Mouse (Mus musculus) v-Abl transformed pro-B cells (cell line): Measurements from ENCODE around the gene Ip6k1.

Source experiments
- in situ Hi-C, 2 experiments: fragments of 400-800 bp; cut with MboI; formaldehyde crosslinking; loops; one replicate each; pipeline ENCODE4 v1.15.1; 2025; ENCODE audit not compliant: unreplicated experiment in 2 of 2

The Ip6k1 gene

DNA sequence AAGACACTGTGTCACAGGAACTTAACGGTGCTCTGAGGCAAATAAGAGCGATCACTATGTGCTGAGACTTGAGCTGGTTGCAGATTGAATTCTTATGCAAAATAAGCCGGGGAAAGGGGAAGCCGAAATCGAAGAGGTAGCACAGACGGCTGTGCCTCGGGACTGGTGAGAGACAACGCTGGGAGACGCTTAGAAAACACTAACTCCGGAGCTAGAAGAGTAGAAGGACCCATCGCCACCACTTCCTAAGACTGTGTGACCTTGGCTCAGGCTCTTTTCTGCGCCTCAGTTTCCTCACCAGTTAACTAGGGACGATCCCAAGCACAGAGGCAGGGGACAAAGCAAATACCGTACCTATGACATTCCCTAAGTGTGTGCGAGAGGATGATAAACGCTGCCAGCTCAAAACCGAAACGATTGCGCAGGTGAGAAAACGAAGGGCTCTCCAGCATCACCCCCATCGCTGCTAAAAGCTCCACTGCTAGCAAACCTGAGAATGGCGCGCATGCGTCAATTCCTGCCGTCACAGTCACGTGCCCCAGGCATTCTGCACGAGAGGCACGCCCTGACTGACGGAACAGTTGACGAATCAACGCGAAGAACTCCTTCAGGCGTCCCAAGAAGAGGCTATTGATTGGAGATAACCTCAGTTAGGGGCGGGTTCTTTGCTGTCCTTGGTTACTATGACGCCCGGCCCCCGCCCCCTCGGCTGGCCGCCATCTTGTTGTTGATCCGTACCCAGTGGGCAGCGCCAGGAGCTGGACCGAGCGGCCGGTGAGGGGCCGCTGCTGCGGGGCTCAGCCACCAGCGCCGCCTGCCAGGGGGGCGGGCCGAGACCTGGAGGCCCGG lies at the start of gene Ip6k1:
TSS of gene Ip6k1 (plus strand) at position 580 of the 849 bp plus-strand sequence.
- in situ Hi-C loops, result no loop called here

DNA sequence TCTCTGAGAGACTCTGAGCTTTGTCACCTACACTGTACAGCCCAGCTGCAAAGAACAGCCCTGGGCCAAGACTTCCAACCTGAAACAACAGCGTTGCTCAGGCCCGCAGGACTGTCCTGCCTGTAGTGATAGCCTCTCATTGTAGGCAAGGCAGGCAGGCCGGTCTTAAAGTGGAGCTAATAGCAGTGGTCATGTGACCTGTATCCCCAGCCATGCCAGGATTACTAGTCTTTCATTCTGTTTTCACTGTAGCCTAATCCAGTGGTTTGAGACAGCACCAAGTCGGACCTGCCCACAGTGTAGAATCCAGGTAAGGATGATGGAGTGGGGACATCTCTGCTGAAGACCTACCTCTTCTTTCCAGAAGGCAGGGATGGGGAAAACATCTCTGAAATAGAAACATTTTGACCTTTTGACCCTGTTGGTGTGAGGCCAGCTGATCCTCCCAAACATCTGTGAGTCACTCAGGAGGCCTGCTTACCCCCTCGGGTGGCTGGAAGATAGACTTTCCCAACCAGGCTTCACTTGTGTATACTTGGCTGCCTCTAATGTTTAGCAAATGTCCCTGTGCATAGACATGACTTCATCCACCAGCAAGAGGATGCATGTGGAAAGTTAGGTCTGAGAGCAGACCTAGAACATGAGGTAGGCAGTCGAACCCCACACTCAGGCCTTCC lies 46.5 kb upstream of the Ip6k1 start:
- in situ Hi-C loops, result no loop called here

DNA sequence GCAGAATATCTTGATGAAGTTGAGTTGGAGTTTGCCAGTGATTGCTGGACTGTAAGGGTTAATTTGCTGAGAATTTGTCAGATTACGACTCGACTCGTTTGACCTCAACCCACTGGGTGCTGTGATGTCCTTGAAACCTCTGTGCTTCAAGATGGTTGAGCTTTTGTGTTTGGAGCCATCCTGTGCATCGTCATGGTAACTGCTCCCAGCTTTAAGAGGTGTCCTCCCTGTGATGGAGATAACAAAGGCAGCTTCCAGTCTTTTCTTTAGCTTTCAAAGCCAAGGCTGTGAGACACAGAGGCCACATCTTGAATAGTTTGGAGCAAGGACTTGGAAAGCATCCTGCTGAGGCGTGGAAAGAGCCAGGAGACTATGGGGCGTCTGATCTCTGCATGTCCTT lies 45.2 kb upstream of the Ip6k1 start:
- in situ Hi-C loops, result no loop called here

DNA sequence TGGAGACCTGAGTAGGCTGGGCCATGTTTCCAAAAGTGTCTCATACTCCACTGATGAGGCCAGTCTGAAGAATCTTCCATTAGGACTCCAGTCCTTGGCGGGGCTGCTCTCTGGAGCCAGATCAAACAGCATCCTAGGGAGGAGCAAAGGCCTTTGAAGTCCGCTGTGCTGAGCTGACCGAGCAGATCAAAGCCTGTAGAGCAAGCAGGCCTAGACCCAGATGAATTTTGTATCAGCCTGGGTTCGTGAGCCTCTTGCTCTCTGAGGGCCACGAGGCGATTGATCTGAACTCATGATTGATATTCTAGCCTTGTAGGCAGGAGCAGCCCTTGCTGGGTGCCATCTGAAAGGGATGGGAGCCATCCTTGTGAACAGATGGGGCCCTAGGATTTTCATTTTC lies 42.4 kb upstream of the Ip6k1 start:
- in situ Hi-C loops, result loop anchor here (5.0 kb wide), 2 partner anchors 37 to 97 kb away; partner anchors contain the start of gene Gm20662 (in 2 of the 2)

DNA sequence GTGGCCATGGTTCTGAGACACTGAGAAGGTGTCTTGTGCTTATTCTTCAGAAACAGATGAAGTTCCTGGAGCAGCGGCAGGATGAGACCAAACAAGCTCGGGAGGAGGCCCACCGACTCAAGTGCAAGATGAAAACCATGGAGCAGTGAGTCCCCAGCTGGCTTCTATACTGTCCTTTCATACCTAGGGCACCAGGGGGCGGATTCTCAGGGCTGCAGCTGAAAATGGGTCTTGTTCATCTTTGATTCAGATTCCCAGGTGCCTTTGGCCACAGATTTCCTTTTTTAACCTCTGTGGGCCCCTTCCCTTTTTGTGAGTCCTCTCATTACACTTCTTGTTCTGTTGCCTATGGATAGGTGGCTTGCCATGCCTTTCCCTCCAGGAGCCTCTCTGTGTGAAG lies 41.4 kb upstream of the Ip6k1 start:
- in situ Hi-C loops, result loop anchor here (5.0 kb wide), 2 partner anchors 36 to 96 kb away; partner anchors contain the start of gene Gm20662 (in 2 of the 2)

DNA sequence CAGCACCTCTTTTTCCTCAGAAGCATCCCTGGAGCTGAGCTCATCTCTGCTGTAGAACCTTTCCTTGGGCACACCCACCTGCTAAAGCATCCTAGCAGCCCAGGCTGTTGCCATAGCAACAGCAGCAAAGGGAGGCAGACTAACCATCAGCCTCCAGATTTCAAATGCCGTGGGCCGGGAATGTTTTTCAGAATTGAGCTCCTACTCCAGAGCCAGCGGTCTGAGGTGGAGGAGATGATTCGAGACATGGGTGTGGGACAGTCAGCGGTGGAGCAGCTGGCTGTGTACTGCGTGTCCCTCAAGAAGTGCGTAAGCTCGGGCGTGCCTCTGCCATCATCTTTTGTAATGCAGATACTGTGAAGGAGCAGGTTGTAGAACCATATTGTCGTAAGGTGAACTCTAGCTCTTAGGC lies 40.9 kb upstream of the Ip6k1 start:
- in situ Hi-C loops, result loop anchor here (5.0 kb wide), 2 partner anchors 36 to 96 kb away; partner anchors contain the start of gene Gm20662 (in 2 of the 2)

DNA sequence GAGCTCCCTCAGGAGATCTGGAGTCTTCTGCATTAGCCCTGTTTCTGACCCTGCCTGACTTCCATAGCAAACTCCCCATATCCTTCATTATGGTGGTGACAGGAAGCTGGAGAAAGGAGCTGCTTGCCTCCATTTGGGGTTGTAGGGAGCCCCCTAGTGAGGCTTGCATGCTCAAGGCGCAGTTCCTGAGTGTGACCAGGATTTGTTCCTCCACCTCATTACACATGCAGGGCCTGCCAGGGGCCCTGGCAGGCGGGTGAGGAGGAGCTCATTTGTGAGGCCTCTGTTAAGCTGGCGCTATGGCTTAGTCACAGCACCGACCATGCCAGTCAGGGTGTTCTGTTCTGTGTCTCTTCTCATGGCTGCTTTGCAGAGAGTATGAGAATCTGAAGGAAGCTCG lies 40.4 kb upstream of the Ip6k1 start:
- in situ Hi-C loops, result loop anchor here (5.0 kb wide), 2 partner anchors 35 to 95 kb away; partner anchors contain the start of gene Gm20662 (in 2 of the 2)

DNA sequence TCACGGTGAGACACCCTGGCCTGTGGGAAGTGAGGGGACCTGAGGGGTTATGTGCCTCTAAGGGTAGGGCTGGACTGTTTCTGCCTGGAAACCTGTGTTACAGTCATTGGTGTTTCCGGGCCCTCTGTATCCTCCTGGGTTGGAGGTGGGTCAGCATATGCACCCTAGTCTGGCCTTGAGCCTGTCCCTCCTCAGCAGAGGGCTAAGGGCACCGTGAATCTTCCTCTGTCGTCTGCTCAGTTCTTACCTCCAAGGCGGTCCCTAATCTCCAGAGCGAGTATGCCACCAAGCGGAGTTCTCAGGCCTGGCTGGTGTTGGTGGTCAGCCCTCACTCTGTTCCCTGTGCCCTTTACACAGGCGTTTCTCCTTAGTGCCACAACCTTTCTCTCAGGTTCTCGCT lies 39.4 kb upstream of the Ip6k1 start:
- in situ Hi-C loops, result loop anchor here (5.0 kb wide), 2 partner anchors 34 to 94 kb away; partner anchors contain the start of gene Gm20662 (in 2 of the 2)

DNA sequence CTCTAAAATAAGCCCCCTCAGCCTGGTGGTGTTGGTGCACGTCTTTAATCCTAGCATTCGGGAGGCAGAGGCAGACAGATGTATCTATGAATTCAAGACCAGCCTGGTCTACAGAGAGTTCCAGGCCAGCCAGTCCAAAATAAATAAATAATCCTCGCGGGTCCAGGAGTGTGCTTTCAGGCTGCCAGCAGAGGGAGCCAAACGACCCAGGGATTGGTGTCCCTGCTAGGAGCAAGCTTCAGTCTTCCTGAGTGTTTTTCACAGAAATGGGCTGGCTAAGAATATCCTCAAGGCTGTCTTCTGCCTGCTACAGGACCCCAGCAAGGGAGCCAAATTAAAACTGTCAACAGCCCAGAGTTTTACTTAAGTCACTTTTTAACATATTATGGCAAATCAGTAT lies 38.6 kb upstream of the Ip6k1 start:
- in situ Hi-C loops, result loop anchor here (5.0 kb wide), 2 partner anchors 34 to 94 kb away; partner anchors contain the start of gene Gm20662 (in 2 of the 2)

DNA sequence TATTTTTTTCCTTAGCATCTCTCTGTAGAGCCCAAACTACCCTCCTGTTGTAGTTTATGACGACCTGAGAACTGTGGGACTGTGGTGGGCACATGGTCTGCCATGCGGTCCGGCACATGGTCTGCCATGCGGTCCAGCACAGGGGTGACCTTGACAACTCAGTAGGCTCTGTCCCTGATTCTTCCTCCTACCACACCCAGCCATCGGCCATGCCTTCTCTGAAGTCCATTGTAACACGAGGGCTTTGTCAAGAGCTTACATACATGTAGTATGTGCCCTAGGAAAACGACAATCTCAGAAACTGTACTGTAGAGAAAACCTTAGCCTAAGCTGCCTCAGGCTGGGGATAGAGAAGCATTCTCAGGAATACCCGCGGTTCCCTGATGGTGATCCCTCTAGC lies 37.6 kb upstream of the Ip6k1 start:
- in situ Hi-C loops, result loop anchor here (5.0 kb wide), 2 partner anchors 33 to 93 kb away; partner anchors contain the start of gene Gm20662 (in 2 of the 2)

DNA sequence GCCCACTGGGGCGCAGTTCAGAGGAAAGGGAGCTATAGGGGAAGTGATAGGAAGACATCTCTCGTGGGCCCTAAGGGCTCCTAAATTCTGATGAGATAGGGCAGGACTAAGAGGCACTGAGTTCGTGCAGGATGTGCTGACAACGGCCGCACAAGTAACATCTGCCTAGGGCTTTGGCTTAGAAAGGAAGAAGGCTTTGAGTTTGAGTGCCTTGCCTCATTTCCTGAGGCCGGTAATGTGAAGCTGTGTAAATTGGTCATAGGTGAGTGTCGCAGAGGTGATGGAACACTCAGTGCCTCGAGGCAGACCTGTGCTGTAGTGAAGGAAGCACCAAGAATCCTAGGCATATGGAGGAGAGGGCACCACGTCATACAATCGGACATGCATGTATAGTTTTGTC lies 35.6 kb upstream of the Ip6k1 start:
- in situ Hi-C loops, result no loop called here

DNA sequence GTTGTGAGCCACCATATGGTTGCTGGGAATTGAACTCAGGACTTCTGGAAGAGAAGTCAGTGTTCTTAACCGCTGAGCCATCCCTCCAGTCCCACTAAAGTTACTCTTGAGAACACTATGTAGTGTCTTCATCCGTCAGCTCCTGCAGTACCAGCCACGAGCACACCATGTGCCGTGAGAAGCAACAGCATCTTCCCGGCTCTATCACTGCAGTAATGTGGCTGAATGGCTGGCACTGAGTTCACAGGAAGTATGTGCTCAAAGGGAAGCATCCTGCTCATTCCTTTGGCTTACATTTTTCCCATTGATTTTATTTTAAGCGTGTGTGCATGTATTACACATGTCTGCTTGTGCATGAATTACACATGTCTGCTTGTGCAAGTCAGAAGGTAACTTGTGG lies 34.9 kb upstream of the Ip6k1 start:
- in situ Hi-C loops, result no loop called here

DNA sequence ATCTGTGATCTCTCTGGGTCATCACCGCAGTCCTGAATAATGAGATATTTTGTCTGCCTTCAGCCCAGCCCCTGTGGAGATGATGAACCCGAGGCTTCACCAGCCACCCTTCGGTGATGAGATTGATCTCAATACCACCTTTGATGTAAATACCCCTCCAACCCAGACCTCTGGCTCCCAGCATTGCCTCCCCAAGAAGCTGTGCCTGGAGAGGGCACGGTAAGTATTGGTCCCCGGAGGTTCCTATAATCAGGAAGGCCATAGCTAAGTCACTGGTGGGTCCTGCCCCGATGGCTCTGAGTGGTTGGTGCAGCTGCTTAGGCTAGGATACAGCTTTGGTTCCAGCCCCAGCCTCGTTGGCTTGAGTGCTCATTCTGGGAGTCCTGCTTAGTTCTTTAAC lies 33.8 kb upstream of the Ip6k1 start:
- in situ Hi-C loops, result no loop called here

DNA sequence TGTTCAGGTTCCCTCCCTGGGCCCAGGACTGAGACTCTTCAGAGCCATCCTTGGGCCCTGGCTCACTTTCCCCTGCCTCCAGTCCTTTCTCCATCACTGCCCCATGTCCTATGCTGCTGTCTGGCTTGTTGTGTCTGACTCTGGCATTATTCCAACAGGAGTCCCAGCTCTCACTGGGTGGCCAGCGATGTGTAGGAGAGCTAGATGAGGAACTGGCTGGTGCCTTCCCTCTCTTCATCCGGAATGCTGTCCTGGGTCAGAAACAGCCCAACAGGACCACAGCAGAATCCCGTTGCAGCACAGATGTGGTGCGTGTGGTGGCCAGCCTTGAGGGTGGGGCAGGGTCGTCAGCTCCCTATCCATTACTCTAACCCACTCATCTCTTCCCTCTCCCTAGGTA lies 32.0 kb upstream of the Ip6k1 start:
- in situ Hi-C loops, result no loop called here

DNA sequence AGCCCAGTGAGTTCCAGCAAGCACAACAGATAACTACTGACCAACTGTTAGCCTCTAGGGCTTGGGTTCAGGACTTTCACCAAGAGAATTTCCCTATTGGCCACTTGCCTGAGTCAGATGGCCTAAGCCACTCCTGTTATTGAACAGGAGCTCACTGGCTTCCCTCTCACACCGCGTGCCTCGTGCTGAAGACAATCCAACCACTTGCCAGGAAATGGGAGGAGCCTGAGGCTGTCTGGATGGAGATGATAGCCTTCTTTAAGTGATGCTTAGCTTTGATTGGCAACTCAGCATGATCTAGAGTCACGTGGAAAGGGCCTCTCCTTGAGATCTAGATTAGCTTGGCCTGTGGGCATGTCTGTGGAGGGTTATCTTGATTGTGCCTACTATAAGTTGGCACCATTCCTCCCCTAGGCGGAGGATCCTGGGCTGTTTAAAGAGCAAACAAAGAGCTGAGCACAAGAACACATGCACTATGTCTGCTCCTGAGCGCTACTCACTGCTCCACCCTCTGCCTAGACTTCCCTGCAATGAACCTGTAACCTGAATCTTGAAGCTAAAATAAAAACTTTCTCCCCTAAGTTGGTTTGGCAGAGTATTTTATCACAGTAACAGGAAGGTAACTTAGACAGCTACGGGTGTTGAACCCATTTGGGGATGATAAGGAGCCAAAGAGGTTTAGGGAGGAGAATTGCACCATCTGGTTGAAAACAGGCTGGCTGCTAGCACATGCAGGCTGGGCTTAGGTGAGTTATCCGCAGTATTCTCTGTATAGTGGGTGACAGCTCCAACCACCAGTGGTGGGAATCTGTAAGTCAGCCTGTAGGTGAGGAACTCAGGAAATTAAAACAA lies 30.4 kb upstream of the Ip6k1 start:
- in situ Hi-C loops, result no loop called here

DNA sequence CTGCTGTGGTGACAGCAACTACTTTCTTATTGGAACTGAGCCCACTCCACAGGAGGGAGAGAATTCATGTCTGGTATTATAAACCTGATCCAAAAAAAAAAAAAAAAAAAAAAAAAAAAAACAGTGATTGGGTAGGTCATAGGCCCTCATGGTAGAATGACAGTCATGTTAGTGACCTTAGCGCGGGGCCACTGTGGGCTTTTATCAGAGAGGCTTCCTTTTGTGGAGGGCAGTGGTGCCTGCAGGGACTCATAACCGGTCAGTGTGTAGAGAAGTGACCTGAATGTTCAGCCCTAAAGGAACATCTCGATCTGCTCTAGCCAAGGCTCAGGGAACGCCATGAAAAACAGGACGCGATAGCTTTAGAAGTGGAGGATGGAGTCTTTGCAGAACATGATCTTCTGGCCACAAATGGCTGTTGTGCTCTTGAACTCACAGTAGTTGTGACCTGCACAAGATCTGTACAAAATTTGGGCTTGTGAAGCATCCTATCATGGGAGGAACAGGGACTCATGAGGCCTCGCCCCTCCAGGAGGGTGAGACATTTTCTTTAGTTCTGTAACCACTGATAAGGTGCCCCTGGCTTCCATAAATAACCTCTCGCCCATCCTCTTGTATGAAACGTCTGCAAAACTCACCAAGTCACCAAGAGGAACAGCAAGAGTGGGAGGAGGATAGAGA lies 27.7 kb upstream of the Ip6k1 start:
- in situ Hi-C loops, result no loop called here

DNA sequence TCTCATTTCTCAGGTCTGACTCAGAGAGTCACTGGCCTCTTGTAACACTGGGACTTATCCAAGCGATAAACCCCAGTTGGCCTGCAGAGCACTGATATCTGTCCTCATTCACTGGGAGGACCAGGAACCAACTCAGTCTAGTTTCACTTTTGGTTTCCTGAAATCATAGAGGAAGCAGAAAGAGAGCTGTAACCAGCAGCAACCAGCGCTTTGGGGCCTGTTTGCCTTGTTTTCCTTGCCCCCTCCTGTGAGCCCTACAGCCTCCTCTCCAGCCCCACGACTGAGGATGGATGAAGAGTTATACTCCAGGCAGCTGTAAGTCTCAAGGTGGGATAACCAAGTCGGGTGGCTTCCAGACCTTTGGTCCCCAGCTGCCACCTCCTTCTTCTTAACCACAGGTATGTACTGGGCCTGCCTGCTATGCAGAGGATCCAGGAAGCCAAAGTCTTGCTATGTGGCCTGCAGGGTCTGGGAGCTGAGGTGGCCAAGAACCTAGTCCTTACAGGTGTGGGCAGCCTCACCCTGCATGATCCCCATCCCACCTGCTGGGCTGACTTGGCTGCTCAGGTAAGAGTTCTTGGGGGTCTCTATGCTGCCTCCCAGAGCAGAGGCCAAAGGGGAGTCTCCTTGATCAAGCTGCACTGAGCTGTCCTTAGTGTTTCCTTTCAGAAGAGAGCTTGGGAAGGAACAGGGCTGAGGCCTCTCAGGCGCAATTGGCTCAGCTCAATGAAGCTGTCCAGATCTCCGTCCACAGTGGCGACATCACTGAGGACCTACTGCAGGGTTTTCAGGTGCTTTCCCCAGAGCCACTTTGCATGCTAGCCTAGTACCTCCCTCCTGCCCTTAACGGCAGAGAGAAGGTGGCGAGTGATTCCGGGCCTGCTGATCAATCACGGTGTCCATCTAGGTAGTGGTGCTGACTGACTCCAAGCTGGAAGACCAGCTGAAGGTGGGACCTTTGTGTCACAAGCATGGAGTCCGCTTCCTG lies 26.6 kb upstream of the Ip6k1 start, which contains the start of gene Uba7:
TSS of gene Uba7 (plus strand) at position 107 of the 988 bp plus-strand sequence.
- in situ Hi-C loops, result no loop called here

DNA sequence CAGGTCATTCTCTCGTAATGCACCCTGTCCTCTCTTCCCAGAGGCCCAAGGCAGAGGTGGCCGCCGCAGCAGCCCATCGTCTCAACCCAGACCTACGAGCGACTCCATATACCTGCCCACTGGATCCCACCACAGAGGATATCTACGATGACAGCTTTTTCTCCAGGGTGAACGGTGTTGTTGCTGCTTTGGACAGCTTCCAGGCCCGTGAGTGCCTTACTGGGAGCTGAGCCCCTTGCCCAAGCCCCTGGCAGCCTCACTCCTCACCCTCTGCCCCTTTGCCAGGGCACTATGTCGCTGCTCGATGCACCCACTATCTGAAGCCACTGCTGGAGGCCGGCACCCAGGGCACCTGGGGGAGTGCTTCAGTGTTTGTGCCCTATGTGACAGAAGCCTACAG lies 23.5 kb upstream of the Ip6k1 start:
- in situ Hi-C loops, result no loop called here
